Mouse (Mus musculus) layer of hippocampus, adult 9-11 months (tissue): ENCODE data around the gene Acnat2.
"Not testable (repeated sequence)": the region's sequence is repeated elsewhere in the genome, so short reads cannot be mapped to it uniquely, and the experiment has no call there.

ENCODE experiments used
- DNase-seq: peaks from one replicate; pipeline ENCODE4 v3.0.0; 2022

Acnat2 gene

DNA sequence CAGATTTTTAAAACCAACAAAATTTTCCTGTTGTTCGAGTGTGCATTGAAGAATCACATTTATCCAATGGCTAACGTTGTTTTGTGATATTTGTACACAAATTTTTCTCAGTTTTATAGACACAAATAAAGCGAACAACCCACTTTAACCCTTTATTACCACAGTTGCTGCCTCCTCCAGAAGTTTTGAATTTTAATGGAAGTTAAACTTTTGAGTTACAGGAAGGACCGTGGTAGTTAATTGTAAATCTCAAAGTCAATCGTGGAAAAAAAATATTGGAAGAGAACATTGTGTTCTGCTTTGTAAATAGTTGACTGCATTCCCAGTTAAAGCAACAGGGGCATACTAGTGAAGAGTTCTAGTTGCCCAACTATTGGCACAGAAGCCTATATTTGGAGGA, at the start of gene Acnat2:
TSS of gene Acnat2 (minus strand) at position 195 of the 400 bp plus-strand sequence.
- DNase-seq = not testable (repeated sequence)

DNA sequence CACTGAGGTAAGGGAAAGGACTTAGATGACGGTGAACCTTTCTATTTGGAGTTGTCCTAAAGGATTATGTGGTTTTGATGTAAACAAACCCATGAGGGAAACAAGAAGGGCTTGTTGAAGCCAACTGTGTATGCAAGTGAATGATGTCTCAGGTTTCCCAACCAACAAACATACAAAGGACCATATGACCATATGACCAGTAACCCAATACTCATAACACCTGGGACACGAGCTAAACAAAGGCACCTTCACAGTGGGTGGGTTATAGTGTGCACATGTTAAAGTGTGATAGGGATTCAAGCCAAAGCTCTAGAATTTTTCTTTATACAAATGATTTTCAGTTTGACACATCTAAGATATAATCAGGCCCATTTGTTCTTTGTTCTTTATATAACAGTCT, 48.2 kb upstream of the Acnat2 start:
- DNase-seq = no peak

DNA sequence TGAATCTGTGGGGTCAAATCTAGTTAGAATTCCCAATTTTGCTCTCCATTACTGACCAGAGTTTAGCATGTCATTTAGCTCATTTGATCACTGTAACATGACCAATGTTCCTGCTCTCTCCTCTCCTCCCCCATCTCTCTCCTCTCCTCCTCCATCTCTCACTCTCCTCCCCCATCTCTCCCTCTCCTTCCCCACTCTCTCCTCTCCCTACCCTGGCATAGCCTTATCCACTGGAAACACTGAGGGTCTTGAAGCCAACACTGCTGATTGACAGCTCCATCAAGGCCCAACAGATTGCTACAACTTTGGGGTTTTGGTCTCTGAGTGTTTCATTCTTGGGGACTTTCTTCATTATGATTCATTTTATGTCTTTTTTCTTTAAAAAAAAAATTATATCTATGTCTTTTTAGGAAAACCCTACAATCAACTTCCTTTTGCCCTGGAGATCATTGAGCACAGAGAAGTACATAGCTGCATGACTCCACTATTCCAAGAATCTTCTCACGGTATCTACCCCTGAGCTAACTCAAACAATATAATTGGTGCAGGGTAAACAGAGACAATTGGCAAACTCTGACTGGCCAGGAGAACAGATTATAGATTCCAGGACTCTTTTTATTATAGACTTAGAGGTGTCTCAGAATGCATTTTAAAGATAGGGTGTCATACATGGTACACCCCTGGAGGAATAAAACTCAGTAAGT, 44.0 kb upstream of the Acnat2 start:
- no peak for DNase-seq

DNA sequence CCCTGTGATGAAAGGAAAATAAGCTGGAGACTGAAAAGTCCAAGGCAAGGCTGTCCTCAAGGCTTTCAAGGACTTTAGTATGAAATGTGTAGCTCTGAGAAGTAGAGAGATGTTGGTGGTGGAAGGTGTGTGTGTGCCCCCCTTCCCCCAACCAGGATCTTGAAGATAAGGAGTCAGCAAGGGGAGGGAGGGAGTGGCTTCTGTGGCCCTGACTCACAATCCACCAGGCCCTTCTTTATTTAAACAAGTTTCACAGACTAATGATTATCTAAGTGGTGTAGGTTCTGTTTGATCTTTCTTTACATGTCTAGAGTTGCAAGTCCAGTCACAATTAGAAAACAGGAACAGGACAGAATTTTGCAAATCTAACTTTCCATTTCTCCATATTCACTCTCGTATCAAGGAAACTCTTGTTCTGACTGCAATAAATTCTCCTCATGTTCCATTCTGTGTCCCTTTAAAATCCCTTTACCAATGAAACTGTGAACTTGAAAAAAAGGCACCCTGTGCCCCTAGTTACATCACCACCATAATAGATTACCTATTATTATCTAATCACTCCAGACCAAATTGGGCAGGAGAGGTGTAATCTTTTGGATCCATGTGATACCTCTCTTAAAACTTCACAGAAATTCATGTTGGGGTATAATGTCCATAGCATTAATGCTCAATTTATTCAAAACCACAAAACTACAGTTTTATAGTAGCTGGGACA, 43.3 kb upstream of the Acnat2 start:
- DNase-seq = not testable (repeated sequence)

DNA sequence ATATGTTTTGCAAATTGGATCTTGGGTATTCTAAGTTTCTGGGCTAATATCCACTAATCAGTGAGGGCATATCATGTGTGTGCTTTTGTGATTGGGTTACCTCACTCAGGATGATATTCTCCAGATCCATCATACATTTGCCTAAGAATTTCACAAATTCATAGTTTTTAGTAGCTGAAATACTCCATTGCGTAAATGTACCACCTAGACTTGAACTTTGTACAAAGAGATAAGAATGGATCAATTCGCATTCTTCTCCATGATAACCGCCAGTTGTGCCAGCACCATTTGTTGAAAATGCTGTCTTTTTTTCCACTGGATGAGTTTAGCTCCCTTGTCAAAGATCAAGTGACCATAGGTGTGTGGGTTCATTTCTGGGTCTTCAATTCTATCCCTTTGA, 29.0 kb upstream of the Acnat2 start:
- not testable (repeated sequence) for DNase-seq

DNA sequence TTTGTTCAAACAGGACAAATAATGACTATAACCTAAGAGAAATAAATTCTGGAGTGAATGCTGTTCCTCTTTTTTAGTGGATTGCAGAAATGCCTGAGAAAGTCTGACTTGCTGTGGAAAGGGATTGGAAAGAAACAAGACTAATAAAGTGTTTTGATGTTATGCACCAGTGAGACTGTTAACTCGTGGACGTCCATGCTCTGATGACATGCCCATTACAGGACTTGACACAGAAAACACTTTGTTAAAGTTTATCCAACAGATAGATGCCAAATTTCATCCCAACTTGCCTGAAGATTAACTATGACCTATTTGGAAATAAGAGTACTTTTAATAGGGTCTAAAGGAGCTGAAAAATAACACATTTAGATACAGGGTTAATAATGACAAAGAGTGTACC, 2.2 kb upstream of the Acnat2 start:
- DNase-seq = not testable (repeated sequence)

DNA sequence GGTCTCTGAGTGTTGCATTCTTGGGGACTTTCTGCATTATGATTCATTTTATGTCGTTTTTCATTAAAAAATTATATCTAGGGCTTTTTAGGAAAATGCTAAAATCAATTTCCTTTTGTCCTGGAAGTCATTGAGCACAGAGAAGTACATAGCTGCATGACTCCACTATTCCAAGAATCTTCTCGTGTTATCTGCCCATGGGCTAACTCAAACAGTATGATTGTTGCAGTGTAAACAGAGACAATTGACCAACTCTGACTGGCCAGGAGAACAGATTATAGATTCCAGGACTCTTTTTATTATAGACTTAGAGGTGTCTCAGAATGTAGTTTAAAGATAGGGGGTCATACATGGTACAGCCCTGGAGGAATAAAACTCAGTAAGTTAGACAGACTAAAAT, 21.1 kb downstream of the Acnat2 start:
- DNase-seq = no peak

DNA sequence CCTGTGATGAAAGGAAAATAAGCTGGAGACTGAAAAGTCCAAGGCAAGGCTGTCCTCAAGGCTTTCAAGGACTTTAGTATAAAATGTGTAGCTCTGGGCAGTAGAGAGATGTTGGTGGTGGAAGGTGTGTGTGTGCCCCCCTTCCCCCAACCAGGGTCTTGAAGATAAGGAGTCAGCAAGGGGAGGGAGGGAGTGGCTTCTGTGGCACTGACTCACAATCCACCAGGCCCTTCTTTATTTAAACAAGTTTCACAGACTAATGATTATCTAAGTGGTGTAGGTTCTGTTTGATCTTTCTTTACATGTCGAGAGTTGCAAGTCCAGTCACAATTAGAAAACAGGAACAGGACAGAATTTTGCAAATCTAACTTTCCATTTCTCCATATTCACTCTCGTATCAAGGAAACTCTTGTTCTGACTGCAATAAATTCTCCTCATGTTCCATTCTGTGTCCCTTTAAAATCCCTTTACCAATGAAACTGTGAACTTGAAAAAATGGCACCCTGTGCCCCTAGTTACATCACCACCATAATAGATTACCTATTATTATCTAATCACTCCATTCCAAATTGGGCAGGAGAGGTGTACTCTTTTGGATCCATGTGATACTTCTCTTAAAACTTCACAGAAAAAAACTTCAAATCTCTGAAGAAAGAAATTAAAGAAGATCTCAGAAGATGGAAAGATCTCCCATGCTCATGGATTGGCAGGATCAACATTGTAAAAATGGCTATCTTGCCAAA, 24.2 kb downstream of the Acnat2 start:
- DNase-seq = not testable (repeated sequence)

DNA sequence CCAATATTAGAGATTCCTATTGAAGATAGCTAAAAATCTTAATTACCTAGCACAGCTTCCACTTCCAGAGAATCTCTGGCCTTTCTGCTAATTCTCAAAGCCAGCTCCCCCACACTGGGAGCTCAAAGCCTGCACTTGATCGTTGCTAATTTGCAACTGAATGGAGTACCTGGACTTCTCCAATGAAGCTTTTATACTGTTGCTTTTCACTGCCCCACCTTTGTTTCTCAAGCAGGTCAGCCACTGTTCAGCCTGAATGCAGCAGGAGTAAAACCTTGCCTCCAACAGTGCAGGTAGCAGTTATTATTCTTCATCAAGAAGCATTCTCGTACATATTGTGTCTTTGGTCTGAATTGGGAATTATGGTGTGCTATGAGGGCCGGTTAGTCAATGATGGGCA, 39.9 kb downstream of the Acnat2 start:
- not testable (repeated sequence) for DNase-seq

DNA sequence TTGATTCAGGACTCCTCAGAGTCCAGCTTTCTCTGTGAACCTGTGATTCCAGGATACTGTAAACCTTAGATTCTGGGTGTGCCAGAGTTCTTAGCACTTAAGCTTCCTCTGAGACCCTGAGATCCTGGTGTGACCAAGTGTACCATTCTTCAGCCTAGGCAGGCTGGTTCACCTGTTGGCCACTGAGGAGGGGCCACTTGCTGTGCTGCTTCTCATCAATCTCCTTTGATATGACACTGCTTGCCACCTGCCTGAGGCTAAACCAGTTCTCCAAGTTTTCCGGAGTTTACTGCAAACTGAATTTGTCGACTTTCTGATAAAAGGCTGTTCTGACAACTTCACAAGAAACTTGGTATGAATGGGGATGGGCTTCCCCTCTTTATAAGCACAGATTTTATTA, 50.9 kb downstream of the Acnat2 start:
- no peak for DNase-seq

DNA sequence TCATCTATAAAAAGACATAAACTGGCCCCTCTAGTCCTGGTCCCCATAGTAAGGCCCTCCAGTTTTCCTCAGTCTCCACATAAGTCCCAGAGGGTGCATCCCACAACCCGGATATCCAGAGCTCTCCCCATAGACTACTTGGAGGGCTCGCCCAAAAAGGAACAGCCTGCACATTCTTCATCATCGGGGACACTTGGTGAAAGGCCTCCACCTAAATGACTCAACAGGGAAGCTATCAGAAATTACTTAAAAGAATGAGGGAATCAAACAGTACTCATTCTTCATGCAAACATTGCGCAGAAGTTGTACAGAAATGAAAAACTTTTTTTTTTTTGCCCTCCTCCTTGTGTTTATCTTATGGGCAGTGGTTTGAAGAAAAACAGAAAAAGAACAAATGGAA, 57.5 kb downstream of the Acnat2 start:
- DNase-seq = no peak

DNA sequence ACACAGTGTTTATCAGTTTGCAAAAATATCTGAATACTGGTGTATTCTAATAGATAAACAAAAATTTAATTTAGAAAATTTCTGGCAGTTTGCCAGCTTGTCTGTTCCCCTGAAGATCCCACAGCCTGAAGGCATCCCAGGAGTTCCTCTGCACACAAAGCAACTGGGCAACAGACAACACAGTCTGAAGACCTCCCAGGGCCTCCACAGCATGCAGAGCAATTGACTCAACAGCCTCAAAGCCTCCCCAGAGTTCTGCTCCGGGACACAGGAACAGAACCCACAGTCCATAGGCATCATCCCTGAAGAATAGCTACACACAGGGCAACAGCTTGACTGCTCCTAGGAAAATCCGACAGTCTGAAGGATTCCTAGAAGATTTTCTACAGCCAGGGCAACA, 59.3 kb downstream of the Acnat2 start:
- DNase-seq = no peak

DNA sequence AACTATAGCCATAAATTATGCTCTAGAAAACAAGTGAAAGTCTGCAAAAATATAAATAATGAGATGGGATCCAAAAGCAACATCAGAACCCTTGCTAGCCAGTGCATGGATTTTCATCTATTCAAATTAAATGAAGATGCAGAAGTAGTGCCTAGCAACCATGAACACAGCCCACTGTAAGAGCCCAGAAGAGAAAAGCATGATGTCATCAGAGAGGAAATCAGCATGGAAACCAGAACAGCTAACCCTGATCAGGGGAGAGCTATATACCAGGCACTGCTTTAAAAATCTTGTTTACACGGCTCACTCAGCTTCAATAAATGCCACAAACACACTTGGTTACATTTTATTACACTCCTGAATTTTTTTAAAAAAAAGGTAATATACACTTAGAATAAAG, 60.0 kb downstream of the Acnat2 start:
- DNase-seq = not testable (repeated sequence)

DNA sequence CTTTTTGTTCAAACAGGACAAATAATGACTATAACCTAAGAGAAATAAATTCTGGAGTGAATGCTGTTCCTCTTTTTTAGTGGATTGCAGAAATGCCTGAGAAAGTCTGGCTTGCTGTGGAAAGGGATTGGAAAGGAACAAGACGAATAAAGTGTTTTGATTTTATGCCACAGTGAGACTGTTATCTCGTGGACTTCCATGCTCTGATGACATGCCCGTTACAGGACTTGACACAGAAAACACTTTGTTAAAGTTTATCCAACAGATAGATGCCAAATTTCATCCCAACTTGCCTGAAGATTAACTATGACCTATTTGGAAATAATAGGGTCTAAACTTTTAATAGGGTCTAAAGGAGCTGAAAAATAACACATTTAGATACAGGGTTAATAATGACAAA, 67.9 kb downstream of the Acnat2 start:
- DNase-seq = not testable (repeated sequence)

DNA sequence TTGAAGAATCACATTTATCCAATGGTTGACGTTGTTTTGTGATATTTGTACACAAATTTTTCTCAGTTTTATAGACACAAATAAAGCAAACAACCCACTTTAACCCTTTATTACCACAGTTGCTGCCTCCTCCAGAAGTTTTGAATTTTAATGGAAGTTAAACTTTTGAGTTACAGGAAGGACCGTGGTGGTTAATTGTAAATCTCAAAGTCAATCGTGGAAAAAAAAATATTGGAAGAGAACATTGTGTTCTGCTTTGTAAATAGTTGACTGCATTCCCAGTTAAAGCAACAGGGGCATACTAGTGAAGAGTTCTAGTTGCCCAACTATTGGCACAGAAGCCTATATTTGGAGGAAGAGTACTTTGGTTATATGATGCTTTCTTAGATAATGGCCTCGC, 70.0 kb downstream of the Acnat2 start:
- not testable (repeated sequence) for DNase-seq
